Mouse (Mus musculus): Measurements from ENCODE around the gene Loxl1.

DNA sequence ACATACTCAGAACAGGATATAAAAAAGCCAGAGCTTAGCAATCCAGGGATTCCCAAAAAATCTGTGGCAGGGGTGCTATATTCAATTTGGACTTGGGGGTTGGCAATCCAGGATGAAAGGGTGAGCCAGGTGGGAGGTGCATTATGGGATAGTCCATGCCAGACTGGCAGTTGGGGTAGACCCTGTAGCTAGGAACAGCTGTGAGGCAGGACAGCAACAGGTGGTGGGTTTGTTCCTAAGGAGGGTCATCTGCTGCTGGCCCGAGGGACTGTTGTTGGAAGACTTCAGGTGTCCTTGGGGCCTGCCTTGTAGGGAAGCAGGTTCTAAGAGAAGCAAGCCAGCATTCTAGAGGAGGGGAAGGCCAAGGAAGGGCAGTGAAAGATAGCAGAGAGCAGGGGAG, 48.4 kb upstream of the Loxl1 start:
- TF ChIP-seq POLR2A (IDR thresholded peaks at IDR 0.05; ENCODE audit: borderline replicate concordance, extremely low read depth, low read depth, low read length) (no peak), CTCF (IDR thresholded peaks at IDR 0.05; ENCODE audit: insufficient read depth, low read length) (no peak)

All from lung, adult 2 months (tissue).